Mouse (Mus musculus) layer of hippocampus, postnatal 14 days (tissue): ENCODE measurements around the gene Gng2. TPM values are rescaled to one million over a fixed set of nuclear protein-coding genes. Genes with fewer than 3 reads are reported as not detected.

Experiments used
- DNase-seq, 2 experiments: peaks; one replicate each; pipeline ENCODE4 v3.0.0; 2021 to 2022; ENCODE audit warnings: low spot score in 2 of 2, mixed read lengths in 1 of 2
- long read RNA-seq, 2 experiments: library from polyadenylated mRNA; stranded (forward); transcript quantifications; one replicate each; pipeline ENCODE4 v2.0.0; 2021
- total RNA-seq, 2 experiments: library from RNA; stranded (reverse); gene quantifications; 2 replicates each; pipeline ENCODE4 v1.2.3; 2021

The Gng2 gene
- 100 to 1,000 TPM; 384 to 437 TPM for total RNA-seq
- long read RNA-seq, experiment 1, transcript Gng2-204 (4 exons, 3,826 nt): major isoform, 10 of 20 reads
- long read RNA-seq, experiment 1, partial matches to known transcripts: 0 of 20 reads
- long read RNA-seq, experiment 1, other reads (novel, unspliced or antisense): 9 of 20 reads
- long read RNA-seq, experiment 2, transcript Gng2-204 (4 exons, 3,826 nt): major isoform, 21 of 49 reads
- long read RNA-seq, experiment 2, partial matches to known transcripts: 1 of 49 reads
- long read RNA-seq, experiment 2, other reads (novel, unspliced or antisense): 24 of 49 reads

DNA sequence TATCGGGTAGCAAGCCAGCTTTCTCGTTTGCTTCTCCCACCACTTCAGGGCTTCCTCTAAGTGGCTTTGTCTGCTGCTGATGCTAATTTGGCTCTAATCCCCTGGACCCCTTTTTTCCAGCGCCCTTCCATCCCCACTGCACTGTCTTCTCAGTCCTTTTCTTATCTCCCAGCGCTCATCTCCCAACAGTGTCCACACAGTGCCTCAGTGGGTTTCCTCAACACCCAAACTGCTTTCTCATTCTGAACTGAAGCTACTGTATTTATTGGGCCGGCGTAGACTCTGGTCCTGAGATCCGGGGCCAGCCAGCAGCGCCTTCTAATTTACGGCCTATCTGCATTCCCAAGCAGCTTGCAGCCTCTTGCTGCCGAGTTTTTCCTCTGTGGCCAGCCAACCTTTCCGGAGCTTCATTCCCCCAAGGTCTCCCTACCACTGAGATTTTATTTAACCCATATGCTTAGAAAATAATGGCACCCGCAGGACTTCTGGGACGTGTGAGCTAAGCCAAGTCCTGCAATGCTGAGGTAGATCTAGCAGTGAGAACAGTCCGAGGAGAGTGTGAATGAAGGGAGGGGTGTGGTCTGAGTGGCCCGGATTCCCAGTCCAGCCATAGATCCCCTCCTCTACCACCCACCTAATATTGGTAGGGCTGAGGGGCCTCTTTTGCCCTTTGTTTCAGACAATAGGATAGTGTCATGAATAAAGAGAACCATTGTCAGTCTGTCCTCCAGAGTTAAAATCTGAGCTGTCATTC lies at the start of gene Gng2:
Gene Gng2 (minus strand): TSS at position 357 of the 754 bp plus-strand sequence.
- DNase-seq: no peak

DNA sequence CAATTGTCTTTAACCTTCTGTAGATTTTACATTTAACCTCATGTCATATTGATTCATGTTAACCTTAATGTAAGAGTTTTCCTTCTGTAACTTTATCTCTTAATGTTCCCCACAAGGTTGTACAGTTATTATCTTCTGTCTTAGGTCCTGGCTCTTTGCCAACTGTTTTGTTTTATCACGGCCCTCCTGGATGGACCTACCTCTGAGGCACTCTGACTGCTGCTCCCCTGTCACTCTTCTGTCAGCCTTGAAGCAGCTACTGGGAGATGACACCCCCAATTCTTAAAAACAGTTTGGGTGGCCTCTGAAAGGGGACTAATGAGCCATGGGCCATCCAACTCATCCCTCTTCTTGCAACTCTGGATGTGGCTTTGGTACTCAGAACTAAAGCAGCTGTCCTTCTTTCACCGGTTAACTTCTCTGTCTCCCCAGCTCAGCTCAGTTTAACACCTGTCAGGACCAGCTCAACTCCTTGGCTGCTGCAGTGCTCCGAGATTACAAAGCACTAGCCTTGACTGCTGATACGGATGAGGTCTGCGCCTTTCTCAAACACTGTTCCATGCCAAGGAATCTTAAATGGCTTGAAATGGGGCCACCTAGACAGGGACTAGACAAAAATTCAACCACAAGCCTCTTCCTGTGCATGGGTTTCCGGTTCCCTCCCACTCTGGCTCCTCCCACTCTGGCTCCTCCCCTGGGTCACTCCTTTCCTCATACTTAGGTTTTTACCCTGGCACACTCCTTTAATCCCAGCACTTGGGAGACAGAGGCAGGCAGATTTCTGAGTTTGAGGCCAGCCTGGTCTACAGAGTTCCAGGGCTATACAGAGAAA lies 47.7 kb upstream of the Gng2 start:
- no peak for DNase-seq

DNA sequence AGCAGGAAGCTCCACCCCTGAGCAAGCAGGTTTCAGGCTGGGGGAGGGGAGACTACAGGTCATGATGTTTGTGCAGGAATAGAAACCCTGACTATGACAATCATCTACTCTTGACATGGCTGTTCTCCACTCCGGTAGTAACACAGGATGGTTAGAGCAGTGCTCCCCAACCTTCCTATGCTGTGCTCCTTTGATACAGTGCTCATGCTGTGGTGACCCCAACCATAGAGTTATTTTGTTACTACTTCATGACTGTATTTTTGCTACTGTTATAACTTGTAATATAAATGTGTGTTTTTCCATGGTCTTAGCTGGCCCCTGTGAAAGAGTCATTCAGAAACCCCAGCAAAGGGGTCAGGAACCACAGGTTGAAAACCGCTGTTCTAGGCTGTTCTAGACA lies 46.5 kb upstream of the Gng2 start:
- DNase-seq: no peak

DNA sequence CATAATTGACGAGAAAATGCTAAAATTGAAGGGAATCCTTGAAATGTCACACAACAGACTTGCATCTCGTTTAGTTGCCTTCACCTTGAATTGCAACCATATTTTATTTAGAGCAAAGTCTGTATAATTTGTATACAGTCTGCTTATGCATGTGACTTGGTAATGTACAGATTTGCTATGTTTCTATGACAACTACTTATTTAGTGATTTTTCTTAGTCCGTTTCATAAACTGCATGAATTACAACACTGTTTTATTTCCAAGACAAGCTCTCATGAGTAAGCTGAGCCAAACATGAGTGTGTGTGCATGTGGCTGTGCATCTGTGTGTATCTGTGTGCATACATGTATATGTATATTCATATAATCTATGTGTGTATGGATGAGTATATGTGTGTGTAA lies 42.1 kb upstream of the Gng2 start:
- DNase-seq: no peak

DNA sequence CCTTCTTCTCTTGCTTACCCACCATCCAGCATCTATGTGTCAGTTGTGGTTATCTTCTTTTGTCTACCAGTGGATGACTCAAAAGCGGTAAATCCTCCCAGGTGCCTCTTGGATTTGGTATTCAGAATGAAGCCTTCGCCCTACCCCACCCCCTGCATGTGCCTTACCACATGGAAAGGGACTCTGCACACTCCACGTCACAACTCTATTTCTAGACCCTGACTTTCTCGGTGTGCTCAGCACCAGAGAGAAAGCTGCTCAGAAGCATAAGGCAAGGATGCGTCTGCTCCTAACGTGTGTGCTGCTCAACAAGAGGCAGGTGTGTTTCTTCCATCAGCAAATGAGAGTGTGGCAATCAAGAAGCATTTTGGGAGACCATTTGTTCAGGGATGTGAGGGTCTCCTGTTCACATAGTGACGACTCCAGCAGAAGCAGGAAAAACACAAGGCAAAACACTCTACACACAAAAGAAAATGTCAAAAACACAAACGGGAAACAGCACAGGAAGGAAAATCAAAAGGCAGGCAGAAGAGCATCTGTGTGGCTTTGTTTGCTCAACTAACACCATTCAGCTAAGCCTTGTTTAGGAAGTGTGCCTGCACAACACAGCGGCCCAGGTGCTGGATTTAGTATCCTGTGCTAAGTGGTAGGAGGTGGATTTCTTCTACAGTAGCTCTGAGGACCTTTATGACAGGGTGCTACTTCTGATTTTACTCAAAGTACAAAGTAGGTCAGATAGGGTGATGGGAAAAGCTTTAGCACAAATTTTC lies 35.3 kb upstream of the Gng2 start:
- no peak for DNase-seq

DNA sequence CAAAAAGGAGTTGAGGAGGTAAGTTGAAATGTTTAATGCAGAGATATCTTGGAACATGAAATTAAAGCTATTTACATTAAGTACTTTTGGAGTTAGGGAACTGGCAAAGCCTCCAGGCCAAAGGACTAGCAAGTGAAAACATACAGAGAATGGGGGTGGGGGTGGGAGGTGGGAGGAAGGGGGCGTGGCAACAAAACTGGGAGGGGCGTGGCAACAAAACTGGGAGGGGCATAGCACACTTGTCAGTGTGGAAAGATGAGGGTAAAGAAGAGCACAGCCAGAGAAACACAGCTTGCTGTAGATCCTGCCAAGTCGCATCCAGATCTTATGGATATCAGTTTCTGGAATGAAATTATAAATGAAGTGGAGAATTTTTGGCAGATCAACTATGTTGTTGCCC lies 30.0 kb upstream of the Gng2 start:
- DNase-seq: no peak

DNA sequence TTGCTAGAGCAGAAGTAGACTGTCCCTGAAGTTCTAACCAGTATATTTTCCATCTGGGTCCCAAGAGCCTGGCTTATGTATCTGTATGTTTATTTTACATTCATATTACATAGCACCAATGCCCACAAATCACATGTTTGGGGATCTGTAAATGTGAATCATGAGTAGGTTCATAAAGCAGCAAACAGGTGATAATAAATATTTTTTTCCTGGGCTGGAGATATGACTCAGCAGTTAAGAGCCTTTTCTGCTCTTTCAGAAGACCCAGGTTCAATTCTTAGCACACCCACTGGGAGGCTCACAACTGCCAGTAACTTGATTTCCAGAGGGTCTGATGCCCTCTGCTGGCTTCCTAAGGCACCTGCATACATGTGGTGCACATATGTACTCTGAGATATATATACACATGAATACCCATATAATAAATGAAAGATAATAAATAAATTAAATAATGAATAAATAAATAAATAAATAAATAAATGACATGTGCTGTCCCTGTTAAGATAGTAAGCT lies 27.4 kb upstream of the Gng2 start:
- no peak for DNase-seq

DNA sequence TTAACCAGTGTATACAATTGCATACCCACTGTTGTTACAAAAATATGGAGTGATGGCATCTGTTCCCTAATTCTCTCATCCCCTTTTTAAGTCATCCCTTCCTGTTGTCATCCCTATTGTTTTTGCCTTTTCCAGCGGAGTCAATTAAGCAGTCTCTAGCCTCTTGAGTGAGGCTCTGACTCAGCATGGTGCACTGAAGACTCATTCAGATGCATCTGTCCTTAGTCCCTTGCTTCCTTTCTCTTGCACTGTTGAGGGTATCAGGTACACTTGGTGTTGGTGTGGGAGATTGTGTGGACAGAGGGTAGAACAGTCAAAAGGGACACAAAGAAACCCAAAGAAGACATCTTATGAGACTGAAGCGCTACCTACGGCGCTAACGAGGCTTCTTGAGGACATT lies 19.4 kb upstream of the Gng2 start:
- no peak for DNase-seq

DNA sequence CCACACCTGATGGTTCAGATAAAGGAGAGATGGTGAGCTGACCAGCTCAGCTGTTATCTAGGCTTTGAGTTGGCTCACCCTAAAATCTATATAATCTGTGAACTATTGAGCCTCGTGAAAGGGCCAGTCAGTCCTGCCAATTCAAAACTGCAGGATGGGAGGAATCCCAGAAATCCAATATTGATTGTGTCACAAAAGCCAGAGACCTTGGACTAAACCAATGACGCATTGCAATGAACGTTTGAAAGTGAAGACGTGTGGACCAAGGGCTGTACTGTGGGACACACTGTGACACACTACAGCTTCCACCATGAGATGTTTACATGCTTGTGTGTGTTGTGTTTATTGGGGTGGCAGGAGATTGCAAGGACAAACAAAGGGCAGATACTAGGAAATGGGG lies 18.5 kb upstream of the Gng2 start:
- no peak for DNase-seq

DNA sequence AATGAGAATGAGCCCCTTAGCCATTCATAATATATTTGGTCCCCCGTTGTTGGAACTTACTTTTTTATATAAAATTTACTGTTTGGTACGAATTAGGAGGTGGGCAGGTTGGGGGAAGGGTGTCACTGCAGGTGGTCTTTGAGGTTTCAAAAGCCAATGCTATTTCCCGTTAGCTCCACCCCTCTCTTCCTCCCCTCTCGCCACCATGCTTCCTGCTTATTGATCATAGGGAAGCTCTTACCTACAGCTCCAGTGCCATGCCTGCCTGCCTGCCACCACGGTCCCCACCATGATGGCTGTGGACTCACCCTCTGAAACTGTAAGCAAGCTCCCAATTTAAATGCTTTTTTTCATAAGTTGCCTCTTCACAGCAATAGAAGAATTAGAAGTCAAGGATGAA lies 16.6 kb upstream of the Gng2 start:
- no peak for DNase-seq

DNA sequence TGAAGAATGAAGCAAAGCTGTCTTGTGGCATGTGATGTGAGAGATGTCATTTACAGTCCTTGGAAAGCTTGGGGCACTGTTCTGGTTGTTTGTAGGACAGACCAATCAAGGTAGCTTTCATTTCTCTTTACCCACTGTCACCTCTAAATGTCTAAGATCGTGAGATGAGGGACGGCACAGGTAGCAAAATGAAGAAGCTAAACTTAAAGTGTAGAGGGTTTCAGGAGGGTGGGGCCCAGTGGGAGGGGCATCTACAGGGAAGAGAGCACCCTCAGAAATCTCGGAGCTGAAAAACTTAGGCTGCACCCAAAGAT lies 16.1 kb upstream of the Gng2 start:
- DNase-seq: no peak

DNA sequence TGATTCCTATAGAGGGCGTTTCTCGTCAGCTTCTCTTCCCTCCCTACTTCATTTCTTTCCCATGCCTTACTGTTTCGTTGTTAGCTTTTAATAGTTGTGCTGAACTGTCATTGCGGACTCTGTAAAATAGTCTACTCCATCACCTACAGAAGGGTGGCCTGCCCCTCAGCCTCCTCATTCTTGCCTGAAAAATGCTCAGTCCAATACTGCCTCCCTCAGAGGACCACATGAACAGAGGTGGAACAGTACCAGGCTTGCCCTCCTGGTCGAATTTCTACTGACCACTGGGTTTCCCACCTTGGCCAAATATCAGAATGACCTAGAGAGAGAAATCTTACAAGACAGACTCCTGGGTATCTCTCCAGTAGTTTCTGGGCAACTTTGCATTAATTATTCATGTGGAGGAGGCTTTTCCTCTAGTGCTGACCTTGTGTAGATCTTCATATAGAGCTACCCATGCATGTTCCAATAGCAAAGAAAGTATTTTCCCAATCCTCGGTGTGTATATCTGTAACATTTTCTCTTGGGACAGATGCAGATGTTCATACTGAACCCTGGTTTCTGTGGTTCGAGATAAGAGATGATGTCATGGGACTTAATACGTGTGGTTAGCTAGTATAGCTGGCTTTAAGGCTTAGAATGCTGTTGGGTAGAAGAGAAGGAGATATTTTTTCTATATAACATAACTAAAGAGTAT lies 15.6 kb upstream of the Gng2 start:
- no peak for DNase-seq

DNA sequence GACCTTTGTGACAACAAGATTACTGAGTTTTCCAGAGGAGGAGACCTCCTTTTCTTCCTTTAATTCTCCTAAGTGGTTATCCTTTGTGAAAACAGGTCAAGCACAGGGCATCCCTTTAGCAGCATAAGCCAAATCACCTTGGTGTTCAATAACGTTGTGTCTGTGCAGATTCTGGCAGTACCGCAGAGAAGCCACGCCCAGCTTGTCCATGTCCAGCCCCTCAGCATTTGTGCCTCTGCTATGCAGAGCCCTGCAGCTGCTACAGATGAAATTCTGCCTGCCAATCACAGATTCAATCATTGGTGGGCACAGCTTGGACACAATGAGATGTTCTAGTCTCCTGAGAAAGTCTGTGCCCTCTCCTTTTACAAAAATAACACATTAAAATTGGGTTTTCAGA lies 14.4 kb upstream of the Gng2 start:
- DNase-seq: no peak

DNA sequence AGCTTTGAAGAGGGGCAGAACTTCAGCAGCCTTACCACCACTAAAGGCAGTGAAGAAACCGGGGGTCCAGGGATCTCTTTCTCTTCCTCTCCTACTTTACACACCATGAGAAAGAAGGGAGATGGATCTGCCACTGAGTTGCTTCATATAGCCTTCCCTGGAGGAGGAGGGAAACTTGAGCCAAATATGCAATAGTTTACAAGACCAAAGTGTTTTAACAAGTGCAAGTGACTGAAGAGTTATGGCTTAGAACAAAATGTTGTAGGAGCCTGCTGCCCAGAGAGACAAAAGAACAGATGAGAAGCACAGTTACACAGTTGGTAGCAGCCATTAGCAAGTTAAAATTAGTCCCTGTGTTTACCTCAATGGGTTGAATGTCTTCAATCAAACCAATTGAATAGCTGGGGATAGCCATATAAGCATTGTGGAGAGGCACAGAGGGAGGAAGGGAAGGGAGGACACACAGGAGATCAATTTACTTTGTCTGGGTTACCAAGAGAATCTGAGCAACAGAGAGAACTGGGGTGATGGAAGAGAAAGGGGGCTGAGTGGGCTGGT lies 13.1 kb upstream of the Gng2 start:
- no peak for DNase-seq

DNA sequence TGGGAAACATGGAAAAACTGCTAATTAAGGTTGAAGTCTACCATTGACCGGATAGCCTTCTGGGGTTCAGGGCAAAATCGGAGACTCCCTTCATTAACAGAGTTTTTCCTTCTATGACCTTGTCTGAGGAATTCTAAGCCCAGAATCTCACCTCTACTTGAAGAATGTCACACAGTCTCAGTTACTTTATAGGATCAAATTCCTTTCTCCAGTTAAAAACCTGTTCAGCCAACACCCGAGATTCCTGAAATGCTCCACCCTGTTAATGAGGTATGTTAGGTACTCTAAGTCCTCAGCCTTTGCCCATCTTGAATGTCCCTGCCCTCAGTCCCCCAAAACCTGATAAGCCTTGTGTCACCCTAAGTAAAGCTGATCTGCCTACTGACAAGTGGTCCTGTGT lies 11.0 kb upstream of the Gng2 start:
- DNase-seq: no peak

DNA sequence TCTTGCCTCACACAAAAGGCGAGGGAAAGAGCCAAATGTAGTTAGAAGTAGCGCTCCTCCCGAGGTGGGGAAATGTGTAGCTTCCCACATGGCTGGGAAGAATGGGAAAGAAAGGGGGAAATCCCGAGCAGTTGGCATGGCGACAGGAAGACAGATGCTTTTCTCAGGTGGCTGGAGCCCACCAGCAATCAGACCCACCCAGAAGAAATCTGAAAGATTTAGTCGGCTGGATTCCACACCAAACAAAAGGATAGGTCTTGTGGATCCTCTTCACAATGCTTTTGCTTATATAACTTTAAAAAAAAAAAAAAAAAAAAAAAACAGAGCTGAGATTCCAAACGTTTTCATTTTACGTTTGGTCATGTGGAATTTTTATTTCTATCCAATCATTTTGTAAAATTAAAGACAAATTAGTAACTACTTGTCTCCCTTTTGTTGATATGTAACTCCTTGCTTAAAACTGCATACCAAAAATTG lies 10.0 kb upstream of the Gng2 start:
- DNase-seq: no peak

DNA sequence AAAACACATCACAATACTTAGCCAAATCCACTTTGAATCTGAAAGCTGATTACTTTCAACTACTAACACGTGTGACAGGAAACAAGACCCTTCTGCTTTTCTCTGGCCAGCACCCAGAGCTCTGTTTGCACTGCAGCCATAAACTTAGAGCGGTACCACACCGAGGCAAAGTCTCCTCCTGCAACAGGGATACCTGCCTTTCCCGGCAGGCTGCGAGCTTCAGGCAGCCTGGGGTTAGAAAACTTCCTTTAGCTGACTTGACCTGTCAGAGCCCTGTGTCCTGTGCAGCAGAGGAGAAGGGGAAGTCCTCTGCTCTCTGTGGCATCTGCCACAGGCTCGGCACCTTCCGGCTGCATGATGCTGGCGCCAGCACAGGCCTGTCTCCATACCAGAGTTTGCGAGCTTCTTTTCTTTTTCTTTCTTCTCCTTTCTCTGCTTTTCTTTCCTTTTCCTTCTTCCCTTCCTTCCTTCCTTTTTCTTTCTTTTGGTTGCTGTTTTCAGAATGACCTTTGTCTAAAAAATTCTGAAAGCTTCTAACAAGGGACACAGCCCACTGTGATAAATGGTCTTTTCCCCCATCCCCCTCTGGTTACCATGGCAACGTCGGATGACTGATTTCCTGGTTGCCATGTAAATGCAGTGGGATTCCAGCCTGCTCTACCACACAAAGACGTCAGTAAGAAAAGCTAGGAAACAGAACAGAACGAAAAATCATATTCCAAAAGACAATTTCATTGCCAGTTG lies 9.4 kb upstream of the Gng2 start:
- DNase-seq: peak; percentile 86 to 95

DNA sequence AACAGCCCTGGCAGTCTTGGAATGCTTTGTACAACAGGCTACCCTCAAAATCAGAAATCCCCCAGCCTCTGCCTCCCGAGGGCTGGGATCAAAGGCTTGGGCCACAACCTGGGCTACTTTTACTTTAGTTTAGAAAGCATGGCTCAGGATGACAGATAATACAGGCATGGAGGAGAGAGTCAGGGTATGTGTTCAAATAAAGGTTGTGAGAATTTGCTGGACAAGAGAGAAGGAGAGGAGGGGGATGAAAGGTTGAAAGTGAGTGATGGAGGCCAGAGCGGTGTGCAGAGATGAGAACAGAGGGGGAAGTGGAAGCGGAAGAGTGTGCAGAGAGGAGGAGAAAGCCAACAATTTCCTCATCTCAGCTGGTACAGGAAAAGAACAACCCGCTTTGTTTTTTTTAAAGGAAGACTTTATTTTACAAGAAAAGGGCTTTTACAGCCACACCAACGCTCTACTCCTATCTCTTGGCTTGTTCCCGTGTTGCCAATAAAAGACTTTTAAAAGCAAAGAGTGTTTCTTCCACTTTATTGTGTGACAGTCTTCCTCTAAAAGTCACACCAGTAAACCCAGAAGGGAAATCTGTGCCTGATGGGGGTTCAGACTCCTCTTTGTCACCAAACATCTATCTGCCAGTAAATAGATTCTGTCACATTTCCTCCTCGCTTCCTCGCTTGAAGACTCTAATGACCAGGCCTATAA lies 8.6 kb upstream of the Gng2 start:
- DNase-seq: no peak
